Mouse (Mus musculus) stomach, embryonic 14.5 days (tissue): ENCODE measurements around the gene Tspear. TPM values are rescaled to one million over a fixed set of nuclear protein-coding genes. Genes with fewer than 3 reads are reported as not detected.
"Not testable (repeated sequence)": the region's sequence is repeated elsewhere in the genome, so short reads cannot be mapped to it uniquely, and the experiment has no call there.

Experiments used
- ATAC-seq: fragments of 200-750 bp; cut with Nextera tagmentation; 2 replicates; pipeline ENCODE4 v1.8.0; 2017; ENCODE audit warnings: low read depth, moderate TSS enrichment; ENCODE audit not compliant: insufficient number of reproducible peaks, insufficient read depth, low FRiP score
- H3K27ac ChIP-seq: fragments of 300-500 bp; sonication (generic); 2 replicates; pipeline ENCODE4 v1.5.1; 2014; ENCODE audit warnings: mild to moderate bottlenecking, low read length, moderate library complexity, mixed read lengths
- H3K27me3 ChIP-seq: fragments of 300-500 bp; sonication (generic); 2 replicates; pipeline ENCODE4 v1.6.1; 2014; ENCODE audit warnings: low read length, control low read depth, mixed read lengths; ENCODE audit not compliant: control insufficient read depth, insufficient read depth
- H3K36me3 ChIP-seq: fragments of 300-500 bp; sonication (generic); 2 replicates; pipeline ENCODE4 v1.6.1; 2014; ENCODE audit warnings: mild to moderate bottlenecking, control low read depth, low read length, moderate library complexity, mixed read lengths; ENCODE audit not compliant: control insufficient read depth, insufficient read depth
- H3K4me1 ChIP-seq: fragments of 300-500 bp; sonication (generic); 2 replicates; pipeline ENCODE4 v1.6.1; 2014; ENCODE audit warnings: low read length, control low read depth, mixed read lengths; ENCODE audit not compliant: control insufficient read depth, insufficient read depth
- H3K4me2 ChIP-seq: fragments of 300-500 bp; sonication (generic); replicated peaks from 2 replicates; pipeline ENCODE4 v1.6.1; 2014; ENCODE audit warnings: low read depth, low read length, control low read depth
- H3K4me3 ChIP-seq: fragments of 300-500 bp; sonication (generic); 2 replicates; pipeline ENCODE4 v1.5.1; 2014; ENCODE audit warnings: low read depth, low read length, control low read depth
- H3K9ac ChIP-seq: fragments of 300-500 bp; sonication (generic); replicated peaks from 2 replicates; pipeline ENCODE4 v1.6.1; 2014; ENCODE audit warnings: low read depth, mild to moderate bottlenecking, control low read depth, low read length, moderate library complexity, mixed read lengths
- H3K9me3 ChIP-seq: fragments of 300-500 bp; sonication (generic); 2 replicates; pipeline ENCODE4 v1.6.1; 2016; ENCODE audit warnings: low read depth, low read length, control low read depth; ENCODE audit not compliant: control insufficient read depth
- WGBS: fragments of 180-500 bp; shearing (Covaris S2); extraction: QIAGEN DNeasy Blood & Tissue Kit; methylation state at CpG from one replicate; pipeline ENCODE4 v1.1.7; 2014; 5-methylcytosine and 5-hydroxymethylcytosine counted together
- polyA plus RNA-seq: library from polyadenylated mRNA; unstranded; fragments of >200 nt; fragmentation: Nextera tagmentation; extraction: Ambion mirVana; gene quantifications from 2 replicates; pipeline ENCODE4 v1.2.1, GENCODE M21; 2014

Gene Tspear
- polyA plus RNA-seq, 1 experiment from 2014 or later = 0.71 TPM

DNA sequence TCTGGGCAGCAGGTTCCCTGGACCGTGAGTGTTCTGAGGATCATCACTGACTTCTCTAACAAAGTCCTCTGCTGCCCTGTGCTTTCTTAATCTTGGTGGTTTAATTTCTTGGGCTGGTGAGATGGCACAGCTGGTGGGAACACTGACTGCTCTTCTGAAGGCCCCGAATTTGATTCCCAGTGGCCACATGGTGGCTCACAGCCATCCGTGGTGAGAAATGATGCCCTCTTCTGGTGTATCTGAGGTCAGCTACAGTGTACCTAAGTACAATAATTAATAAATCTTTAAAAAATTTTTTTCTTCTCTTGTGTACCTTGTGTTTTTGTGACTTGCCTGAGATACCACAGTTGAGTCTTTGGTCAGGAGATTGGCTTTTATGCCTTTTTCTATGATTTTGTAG lies 65.9 kb downstream of the Tspear start:
- WGBS = 59% methylated on average over 3 of the region's 3 CpGs
- not testable (repeated sequence) for H3K9ac ChIP-seq, H3K36me3 ChIP-seq, H3K9me3 ChIP-seq, H3K27ac ChIP-seq, ATAC-seq, H3K4me2 ChIP-seq, H3K4me1 ChIP-seq, H3K27me3 ChIP-seq, H3K4me3 ChIP-seq

DNA sequence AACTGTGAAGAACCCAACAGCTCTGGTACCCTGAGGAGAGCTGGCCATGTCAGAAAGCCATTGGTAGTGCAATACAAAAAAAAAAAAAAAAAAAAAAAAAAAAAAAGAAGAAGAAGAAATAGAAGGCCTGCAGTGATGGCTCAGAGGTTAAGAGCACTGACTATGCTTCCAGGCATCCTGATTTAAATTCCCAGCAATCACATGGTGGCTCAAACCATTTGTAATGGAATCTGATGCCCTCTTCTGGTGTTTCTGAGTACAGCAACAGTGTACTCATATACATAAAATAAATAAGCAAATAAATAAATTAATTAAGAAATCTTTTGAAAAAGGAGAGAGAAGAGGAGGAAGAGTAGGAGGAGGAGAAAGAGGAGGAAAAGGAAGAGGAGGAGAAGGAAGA lies 67.1 kb downstream of the Tspear start:
- no peak for ATAC-seq
- Histone ChIP-seq H3K9me3 (no peaks in the 10 kb centered on the region), H3K27ac (no peak overlapping the region), H3K36me3 (no peaks in the 10 kb centered on the region), H3K27me3 (no peaks in the 10 kb centered on the region), H3K9ac (no peak overlapping the region), H3K4me3 (no peak overlapping the region), H3K4me1 (no peaks in the 10 kb centered on the region), H3K4me2 (no peak overlapping the region)

DNA sequence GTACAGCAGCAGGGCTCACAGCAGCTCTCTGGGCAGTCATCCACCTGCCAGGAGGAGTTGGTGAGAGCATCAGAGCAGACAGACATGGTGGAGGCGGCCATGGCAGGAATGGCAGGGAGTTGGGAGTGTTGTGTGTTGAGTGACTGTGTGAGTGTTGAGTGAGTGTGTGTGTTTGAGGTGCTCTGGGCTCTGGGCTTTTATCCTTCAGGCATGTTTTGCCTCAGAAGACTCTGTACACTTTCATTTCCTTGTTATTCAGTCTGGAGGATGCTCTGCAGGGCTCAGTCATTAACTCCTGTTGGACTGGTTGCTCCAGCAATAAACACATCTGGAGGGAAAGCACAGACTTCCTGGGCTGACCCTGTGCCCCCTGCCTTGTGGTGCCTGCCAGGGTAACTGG lies 73.2 kb downstream of the Tspear start, which contains the start of gene Gm3233:
Gene Gm3233, minus strand, starts transcription at position 101 of the 400 bp plus-strand sequence.
- H3K4me1 ChIP-seq, H3K9me3 ChIP-seq, ATAC-seq, H3K36me3 ChIP-seq, H3K4me2 ChIP-seq, H3K4me3 ChIP-seq, H3K27ac ChIP-seq, H3K9ac ChIP-seq, H3K27me3 ChIP-seq: not testable (repeated sequence)
- whole genome bisulfite sequencing = no CpG with 5 or more reads among the region's 1 CpGs

DNA sequence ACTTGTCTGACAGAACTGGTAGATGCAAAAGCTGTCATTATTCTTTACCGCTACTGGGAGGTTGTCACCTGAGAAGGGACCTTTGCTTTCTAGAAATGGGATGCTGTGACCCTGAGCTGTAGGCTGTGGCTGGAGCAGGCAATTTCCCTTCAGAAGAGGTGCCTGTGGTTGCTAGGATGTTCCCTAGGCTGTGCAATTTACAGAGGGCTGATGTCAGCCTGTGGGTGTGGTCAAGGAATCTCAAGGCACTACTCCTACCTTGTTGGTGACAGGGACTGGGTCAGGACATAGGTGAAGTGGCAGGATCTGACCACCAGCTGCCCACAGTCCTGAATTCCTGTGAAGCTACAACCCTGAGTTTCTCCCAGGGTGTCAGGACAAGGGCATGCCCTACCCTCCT lies 83.4 kb downstream of the Tspear start:
- 56% methylated on average over 1 of the region's 1 CpGs for WGBS
- H3K9ac ChIP-seq = no peak overlapping the region
- no peak overlapping the region for H3K4me3 ChIP-seq
- no peak for ATAC-seq
- no peaks in the 10 kb centered on the region for H3K36me3 ChIP-seq
- no peak overlapping the region for H3K4me2 ChIP-seq
- no peaks in the 10 kb centered on the region for H3K9me3 ChIP-seq
- H3K27ac ChIP-seq = no peak overlapping the region
- H3K27me3 ChIP-seq = no peaks in the 10 kb centered on the region
- no peaks in the 10 kb centered on the region for H3K4me1 ChIP-seq

DNA sequence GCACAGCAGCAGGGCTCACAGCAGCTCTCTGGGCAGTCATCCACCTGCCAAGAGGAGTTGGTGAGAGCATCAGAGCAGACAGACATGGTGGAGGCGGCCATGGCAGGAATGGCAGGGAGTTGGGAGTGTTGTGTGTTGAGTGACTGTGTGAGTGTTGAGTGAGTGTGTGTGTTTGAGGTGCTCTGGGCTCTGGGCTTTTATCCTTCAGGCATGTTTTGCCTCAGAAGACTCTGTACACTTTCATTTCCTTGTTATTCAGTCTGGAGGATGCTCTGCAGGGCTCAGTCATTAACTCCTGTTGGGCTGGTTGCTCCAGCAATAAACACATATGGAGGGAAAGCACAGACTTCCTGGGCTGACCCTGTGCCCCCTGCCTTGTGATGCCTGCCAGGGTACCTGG lies 84.9 kb downstream of the Tspear start, which contains the start of gene Gm3238:
Gene Gm3238, minus strand, starts transcription at position 101 of the 400 bp plus-strand sequence.
- WGBS = 57% methylated on average over 1 of the region's 1 CpGs
- ATAC-seq, H3K9ac ChIP-seq, H3K4me3 ChIP-seq, H3K36me3 ChIP-seq, H3K27ac ChIP-seq, H3K4me1 ChIP-seq, H3K4me2 ChIP-seq, H3K9me3 ChIP-seq, H3K27me3 ChIP-seq: not testable (repeated sequence)

DNA sequence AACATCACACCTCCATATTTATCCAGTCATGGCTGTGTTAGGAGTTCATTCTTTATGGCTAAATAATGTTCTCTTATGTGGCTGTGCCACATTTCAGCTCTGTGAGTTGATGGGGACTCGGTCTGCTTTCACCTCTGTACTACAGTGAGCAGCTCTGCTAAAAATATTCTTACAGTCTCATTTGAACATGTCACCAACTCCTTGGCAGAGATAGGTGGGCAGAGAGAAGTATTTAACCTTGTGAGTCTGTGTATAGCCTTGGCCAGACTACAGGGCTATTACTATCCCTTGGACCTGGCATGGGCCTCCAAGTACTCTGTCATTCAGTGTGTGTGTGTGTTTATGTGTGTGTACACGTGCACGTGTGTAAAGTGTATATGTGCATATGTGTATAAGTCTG lies 85.8 kb downstream of the Tspear start:
- not testable (repeated sequence) for H3K27ac ChIP-seq, ATAC-seq, H3K36me3 ChIP-seq, H3K9me3 ChIP-seq, H3K4me1 ChIP-seq, H3K4me2 ChIP-seq, H3K9ac ChIP-seq, H3K4me3 ChIP-seq, H3K27me3 ChIP-seq
- WGBS = 91% methylated on average over 1 of the region's 3 CpGs

DNA sequence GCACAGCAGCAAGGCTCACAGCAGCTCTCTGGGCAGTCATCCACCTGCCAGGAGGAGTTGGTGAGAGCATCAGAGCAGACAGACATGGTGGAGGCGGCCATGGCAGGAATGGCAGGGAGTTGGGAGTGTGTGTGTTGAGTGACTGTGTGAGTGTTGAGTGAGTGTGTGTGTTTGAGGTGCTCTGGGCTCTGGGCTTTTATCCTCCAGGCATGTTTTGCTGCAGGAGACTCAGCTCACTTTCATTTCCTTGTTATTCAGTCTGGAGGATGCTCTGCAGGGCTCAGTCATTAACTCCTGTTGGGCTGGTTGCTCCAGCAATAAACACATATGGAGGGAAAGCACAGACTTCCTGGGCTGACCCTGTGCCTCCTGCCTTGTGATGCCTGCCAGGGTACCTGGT lies 90.5 kb downstream of the Tspear start, which contains the start of gene Gm7138:
Gene Gm7138, minus strand, starts transcription at position 101 of the 400 bp plus-strand sequence.
- not testable (repeated sequence) for H3K36me3 ChIP-seq, H3K4me3 ChIP-seq, H3K9ac ChIP-seq, ATAC-seq, H3K4me1 ChIP-seq, H3K9me3 ChIP-seq, H3K27ac ChIP-seq, H3K27me3 ChIP-seq, H3K4me2 ChIP-seq
- 62% methylated on average over 1 of the region's 1 CpGs for WGBS

DNA sequence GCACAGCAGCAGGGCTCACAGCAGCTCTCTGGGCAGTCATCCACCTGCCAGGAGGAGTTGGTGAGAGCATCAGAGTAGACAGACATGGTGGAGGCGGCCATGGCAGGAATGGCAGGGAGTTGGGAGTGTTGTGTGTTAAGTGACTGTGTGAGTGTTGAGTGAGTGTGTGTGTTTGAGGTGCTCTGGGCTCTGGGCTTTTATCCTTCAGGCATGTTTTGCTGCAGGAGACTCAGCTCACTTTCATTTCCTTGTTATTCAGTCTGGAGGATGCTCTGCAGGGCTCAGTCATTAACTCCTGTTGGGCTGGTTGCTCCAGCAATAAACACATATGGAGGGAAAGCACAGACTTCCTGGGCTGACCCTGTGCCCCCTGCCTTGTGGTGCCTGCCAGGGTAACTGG lies 96.1 kb downstream of the Tspear start, which contains the start of gene Gm3250:
Gene Gm3250, minus strand, starts transcription at position 101 of the 400 bp plus-strand sequence.
- H3K4me3 ChIP-seq, H3K36me3 ChIP-seq, H3K27ac ChIP-seq, H3K4me2 ChIP-seq, ATAC-seq, H3K4me1 ChIP-seq, H3K9me3 ChIP-seq, H3K27me3 ChIP-seq, H3K9ac ChIP-seq: not testable (repeated sequence)
- no CpG with 5 or more reads among the region's 1 CpGs for WGBS

DNA sequence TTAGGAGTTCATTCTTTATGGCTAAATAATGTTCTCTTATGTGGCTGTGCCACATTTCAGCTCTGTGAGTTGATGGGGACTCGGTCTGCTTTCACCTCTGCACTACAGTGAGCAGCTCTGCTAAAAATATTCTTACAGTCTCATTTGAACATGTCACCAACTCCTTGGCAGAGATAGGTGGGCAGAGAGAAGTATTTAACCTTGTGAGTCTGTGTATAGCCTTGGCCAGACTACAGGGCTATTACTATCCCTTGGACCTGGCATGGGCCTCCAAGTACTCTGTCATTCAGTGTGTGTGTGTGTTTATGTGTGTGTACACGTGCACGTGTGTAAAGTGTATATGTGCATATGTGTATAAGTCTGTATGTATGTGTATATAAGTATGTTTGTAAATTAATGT lies 97.0 kb downstream of the Tspear start:
- not testable (repeated sequence) for H3K4me1 ChIP-seq, H3K27me3 ChIP-seq, ATAC-seq, H3K4me2 ChIP-seq, H3K27ac ChIP-seq, H3K36me3 ChIP-seq, H3K4me3 ChIP-seq, H3K9ac ChIP-seq, H3K9me3 ChIP-seq
- 88% methylated on average over 1 of the region's 3 CpGs for WGBS
